Mouse (Mus musculus) stomach, embryonic 15.5 days (tissue): Measurements from ENCODE around the gene Gm42906. TPM values are rescaled to one million over a fixed set of nuclear protein-coding genes. Genes with fewer than 3 reads are reported as not detected.

ENCODE experiments used
- ATAC-seq: fragments of 200-750 bp; cut with Nextera tagmentation; 2 replicates; pipeline ENCODE4 v1.8.0; 2017; ENCODE audit warnings: low read depth, moderate number of reproducible peaks, moderate TSS enrichment; ENCODE audit not compliant: insufficient read depth, low FRiP score
- H3K27ac ChIP-seq: fragments of 300-500 bp; sonication (generic); 2 replicates; pipeline ENCODE4 v1.5.1; 2015; ENCODE audit warnings: mild to moderate bottlenecking, inconsistent platforms
- H3K27me3 ChIP-seq: fragments of 300-500 bp; sonication (generic); replicated peaks from 2 replicates; pipeline ENCODE4 v1.6.1; 2015; ENCODE audit warnings: inconsistent platforms
- H3K36me3 ChIP-seq: fragments of 300-500 bp; sonication (generic); 2 replicates; pipeline ENCODE4 v1.6.1; 2015; ENCODE audit warnings: inconsistent platforms
- H3K4me1 ChIP-seq: fragments of 300-500 bp; sonication (generic); 2 replicates; pipeline ENCODE4 v1.6.1; 2015; ENCODE audit warnings: inconsistent platforms
- H3K4me2 ChIP-seq: fragments of 300-500 bp; sonication (generic); 2 replicates; pipeline ENCODE4 v1.6.1; 2015; ENCODE audit warnings: mild to moderate bottlenecking, inconsistent platforms
- H3K4me3 ChIP-seq: fragments of 300-500 bp; sonication (generic); replicated peaks from 2 replicates; pipeline ENCODE4 v1.5.1; 2015; ENCODE audit warnings: inconsistent platforms
- H3K9ac ChIP-seq: fragments of 300-500 bp; sonication (generic); 2 replicates; pipeline ENCODE4 v1.6.1; 2015; ENCODE audit warnings: inconsistent platforms
- H3K9me3 ChIP-seq: fragments of 300-500 bp; sonication (generic); 2 replicates; pipeline ENCODE4 v1.6.1; 2016; ENCODE audit warnings: inconsistent platforms
- WGBS: fragments of 180-500 bp; shearing (Covaris S2); methylation state at CpG from one replicate; pipeline ENCODE4 v1.1.7; 2015; 5-methylcytosine and 5-hydroxymethylcytosine counted together
- polyA plus RNA-seq: library from polyadenylated mRNA; unstranded; fragments of >200 nt; fragmentation: Nextera tagmentation; extraction: Ambion mirVana; gene quantifications from 2 replicates; pipeline ENCODE4 v1.2.1, GENCODE M21; 2015

Gm42906 gene
- polyA plus RNA-seq, 1 experiment from 2014 or later = not detected

DNA sequence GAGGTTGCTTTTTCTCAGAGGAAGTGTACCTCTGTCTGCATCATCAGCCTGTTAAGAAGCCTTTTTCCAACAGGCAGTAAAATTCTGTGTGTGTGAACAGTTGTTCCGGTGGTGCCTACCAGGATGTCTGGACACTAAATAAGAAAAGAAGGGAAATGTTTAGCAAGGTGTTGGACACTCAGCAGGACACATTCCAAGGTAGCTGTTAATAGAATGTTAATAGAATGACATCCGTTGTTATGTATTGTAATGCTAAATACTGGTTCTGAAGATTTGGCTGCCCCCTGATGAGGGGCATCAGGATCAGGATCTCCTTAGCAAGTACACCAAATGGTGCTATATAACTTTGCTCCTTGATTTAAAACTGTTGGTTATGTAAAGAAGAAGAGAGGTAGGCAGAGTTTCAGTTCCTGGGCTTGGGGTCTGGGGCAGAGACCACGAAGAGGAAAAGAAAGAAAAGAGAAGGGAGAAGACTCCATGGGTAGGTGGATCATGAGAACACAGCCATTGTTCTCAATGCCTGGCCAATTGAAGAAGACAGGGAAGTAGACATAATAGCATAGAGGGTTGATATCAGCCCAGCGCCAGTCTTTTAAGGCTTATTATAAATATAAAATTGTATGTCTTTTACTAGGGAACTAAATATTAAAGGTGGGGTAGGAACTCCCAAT is 204.1 kb downstream of the Gm42906 start:
- H3K9me3 ChIP-seq = no peaks in the 10 kb centered on the region
- no peaks in the 10 kb centered on the region for H3K4me1 ChIP-seq
- H3K9ac ChIP-seq = no peak overlapping the region
- ATAC-seq = no peak
- H3K36me3 ChIP-seq = no peaks in the 10 kb centered on the region
- no peaks in the 10 kb centered on the region for H3K27me3 ChIP-seq
- no peak overlapping the region for H3K4me2 ChIP-seq
- no peak overlapping the region for H3K4me3 ChIP-seq
- no peak overlapping the region for H3K27ac ChIP-seq
- WGBS = 67% methylated on average over 4 of the region's 4 CpGs

DNA sequence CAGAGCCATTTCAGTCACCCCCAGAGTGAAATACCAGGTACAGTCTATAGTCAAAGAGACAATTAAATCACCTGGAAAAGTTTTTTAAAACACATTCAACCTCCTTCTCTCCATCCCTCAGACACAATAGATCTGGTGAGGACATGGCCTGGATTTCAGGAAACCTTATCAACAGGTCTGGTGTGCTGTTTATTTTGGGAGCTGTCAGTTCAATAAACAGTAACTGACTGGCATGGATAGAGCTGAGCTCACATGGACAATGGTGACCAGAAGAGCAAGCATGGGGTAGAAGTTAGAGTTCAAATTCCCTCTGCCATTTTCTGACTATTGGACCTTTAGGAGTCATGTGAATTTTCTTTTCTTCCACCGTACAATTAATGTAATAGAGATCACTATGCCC is 205.2 kb downstream of the Gm42906 start:
- H3K27me3 ChIP-seq = no peaks in the 10 kb centered on the region
- 96% methylated on average over 1 of the region's 1 CpGs for WGBS
- H3K27ac ChIP-seq = no peak overlapping the region
- no peak overlapping the region for H3K4me2 ChIP-seq
- no peak for ATAC-seq
- H3K4me1 ChIP-seq = no peaks in the 10 kb centered on the region
- H3K9me3 ChIP-seq = no peaks in the 10 kb centered on the region
- no peaks in the 10 kb centered on the region for H3K36me3 ChIP-seq
- H3K9ac ChIP-seq = no peak overlapping the region
- no peak overlapping the region for H3K4me3 ChIP-seq

DNA sequence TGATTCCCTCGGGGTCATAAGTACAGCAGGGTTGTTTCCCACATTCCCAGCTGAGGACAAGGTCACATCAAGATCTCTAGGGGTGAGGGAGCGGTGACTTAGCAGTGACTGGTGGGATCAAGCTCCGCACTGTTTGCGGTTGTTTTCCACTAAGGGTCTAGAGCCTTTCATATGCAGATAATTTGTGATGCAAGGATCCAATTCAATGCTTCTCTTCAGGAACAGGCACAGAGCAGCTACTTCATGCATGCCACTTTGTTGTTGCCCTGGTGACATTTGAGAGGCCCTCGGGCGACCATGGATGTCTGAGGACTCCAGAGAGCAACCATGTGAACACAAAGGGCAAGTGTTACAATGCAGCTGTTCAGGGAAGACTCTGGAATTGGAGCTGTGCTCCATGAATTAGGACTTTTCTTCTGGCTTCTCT is 209.3 kb downstream of the Gm42906 start:
- 61% methylated on average over 6 of the region's 6 CpGs for WGBS
- Histone ChIP-seq H3K4me2 (no peak overlapping the region), H3K9me3 (no peaks in the 10 kb centered on the region), H3K36me3 (no peaks in the 10 kb centered on the region), H3K4me3 (no peak overlapping the region), H3K4me1 (no peaks in the 10 kb centered on the region), H3K27me3 (no peaks in the 10 kb centered on the region), H3K27ac (no peak overlapping the region), H3K9ac (no peak overlapping the region)
- no peak for ATAC-seq

DNA sequence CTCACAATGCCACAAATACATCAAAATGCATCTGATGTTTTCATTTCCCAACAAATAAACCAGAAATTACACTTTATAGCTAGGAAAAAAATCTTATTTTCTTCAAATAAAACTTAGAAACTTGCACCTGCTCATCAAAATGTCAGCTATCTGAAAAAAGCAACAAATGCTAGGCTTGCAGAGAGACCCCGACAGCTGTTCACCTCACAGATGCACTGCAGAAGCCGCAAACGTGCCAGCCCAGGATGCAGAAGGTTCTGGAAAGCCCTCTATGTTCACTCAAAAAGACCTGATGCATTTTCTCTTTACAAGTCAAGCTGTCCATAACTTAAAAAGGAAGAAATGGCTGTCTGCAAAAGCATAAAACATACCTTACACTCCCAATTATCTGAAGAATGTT is 214.9 kb downstream of the Gm42906 start:
- H3K4me1 ChIP-seq = no peaks in the 10 kb centered on the region
- H3K4me2 ChIP-seq = no peak overlapping the region
- no peaks in the 10 kb centered on the region for H3K27me3 ChIP-seq
- H3K9me3 ChIP-seq = no peaks in the 10 kb centered on the region
- no peaks in the 10 kb centered on the region for H3K36me3 ChIP-seq
- no peak overlapping the region for H3K4me3 ChIP-seq
- no peak for ATAC-seq
- H3K9ac ChIP-seq = no peak overlapping the region
- WGBS = 82% methylated on average over 3 of the region's 3 CpGs
- no peak overlapping the region for H3K27ac ChIP-seq

DNA sequence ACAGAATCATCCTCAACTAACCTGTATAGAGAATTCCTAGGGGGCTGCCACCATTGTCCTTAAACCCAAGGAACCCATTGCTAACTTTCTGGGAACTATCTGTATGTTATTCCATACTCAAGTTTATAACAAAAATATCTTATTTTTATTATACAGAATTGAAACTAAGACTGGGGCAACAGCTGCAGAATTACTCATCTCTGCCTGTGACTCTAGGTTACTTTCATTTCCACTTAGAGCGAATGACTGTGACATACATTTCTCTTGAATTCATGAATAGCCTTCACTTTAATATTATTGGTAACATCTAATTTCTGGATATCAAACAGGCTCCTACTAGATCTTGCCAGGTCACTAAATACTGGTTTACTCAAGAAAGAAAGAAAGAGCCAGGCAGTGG is 217.1 kb downstream of the Gm42906 start:
- no peak overlapping the region for H3K4me2 ChIP-seq
- 88% methylated on average over 1 of the region's 1 CpGs for WGBS

DNA sequence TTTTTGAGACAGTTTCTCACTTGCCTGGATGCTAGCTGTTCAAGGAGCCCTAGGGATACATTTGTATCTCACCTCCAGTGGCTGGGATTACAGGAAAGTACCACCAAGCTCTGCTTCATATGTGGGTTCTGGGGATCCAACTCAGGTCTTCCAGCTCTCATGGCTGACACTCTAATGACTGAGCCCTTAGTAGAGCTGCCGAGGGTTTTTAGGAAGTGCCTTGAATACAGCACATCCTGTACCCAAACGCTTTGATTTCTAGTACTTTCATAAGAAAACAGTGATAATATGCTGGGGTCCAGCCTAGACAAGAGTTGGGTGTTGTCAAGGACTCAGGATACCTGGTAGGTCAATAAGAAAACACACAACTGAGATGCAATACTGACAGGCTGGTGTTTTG is 217.9 kb downstream of the Gm42906 start:
- H3K36me3 ChIP-seq = no peaks in the 10 kb centered on the region
- no peak overlapping the region for H3K9ac ChIP-seq
- H3K4me3 ChIP-seq = no peak overlapping the region
- ATAC-seq = no peak
- H3K4me1 ChIP-seq = no peaks in the 10 kb centered on the region
- H3K4me2 ChIP-seq = no peak overlapping the region
- no peaks in the 10 kb centered on the region for H3K9me3 ChIP-seq
- H3K27me3 ChIP-seq = no peaks in the 10 kb centered on the region
- H3K27ac ChIP-seq = no peak overlapping the region
- 73% methylated on average over 2 of the region's 2 CpGs for WGBS

More for the DNA sequence above, 217.1 kb downstream of the Gm42906 start:
- no peaks in the 10 kb centered on the region for H3K27me3 ChIP-seq
- ATAC-seq = no peak
- H3K9me3 ChIP-seq = no peaks in the 10 kb centered on the region
- no peak overlapping the region for H3K9ac ChIP-seq
- H3K27ac ChIP-seq = no peak overlapping the region
- H3K4me3 ChIP-seq = no peak overlapping the region
- no peaks in the 10 kb centered on the region for H3K36me3 ChIP-seq
- H3K4me1 ChIP-seq = no peaks in the 10 kb centered on the region

DNA sequence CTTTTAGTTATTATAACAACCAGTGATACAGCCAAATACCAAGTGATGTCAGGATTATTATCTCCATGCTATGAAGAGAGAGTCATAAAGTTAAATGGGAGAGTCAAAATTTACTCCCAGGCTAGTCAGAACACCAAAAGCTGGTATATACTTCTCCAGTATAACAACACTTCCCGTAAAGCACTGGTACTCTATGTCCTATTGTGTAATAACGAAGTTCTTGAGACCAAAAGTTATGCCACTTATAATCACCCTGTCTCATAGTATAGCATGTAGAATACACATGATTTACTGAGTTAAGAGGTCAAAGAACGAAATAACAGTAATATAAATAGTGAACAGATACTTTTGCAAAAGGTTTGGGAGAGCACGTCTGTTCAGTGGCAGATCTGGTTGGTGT is 222.9 kb downstream of the Gm42906 start:
- H3K36me3 ChIP-seq = no peaks in the 10 kb centered on the region
- H3K9ac ChIP-seq = no peak overlapping the region
- H3K27ac ChIP-seq = no peak overlapping the region
- H3K27me3 ChIP-seq = no peaks in the 10 kb centered on the region
- no peaks in the 10 kb centered on the region for H3K9me3 ChIP-seq
- no peak overlapping the region for H3K4me3 ChIP-seq
- ATAC-seq = no peak
- no peak overlapping the region for H3K4me2 ChIP-seq
- H3K4me1 ChIP-seq = no peaks in the 10 kb centered on the region
- WGBS = 90% methylated on average over 4 of the region's 4 CpGs

DNA sequence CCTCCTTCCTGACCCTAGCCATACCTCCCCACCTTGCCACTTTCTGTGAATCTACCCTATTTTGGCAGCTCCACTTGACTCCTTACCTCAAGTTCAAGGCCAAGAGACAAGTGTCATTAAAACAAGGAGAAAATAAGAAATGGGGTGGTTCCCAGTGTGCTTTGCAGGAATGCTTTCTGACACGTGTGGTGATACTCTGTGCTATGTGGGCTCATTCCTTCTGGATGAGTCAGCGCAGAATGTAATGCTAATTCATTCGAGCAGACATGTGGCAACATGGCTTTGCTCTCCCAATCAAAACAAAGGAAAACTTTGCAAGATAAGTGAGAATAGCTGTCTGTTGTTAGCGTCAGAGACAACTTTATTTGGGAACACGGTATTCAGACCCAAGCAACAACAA is 225.0 kb downstream of the Gm42906 start:
- Histone ChIP-seq H3K4me2 (no peak overlapping the region), H3K4me3 (no peak overlapping the region), H3K9me3 (no peaks in the 10 kb centered on the region), H3K9ac (no peak overlapping the region), H3K27ac (no peak overlapping the region), H3K4me1 (no peaks in the 10 kb centered on the region), H3K27me3 (no peaks in the 10 kb centered on the region), H3K36me3 (no peaks in the 10 kb centered on the region)
- 39% methylated on average over 5 of the region's 5 CpGs for WGBS
- no peak for ATAC-seq

DNA sequence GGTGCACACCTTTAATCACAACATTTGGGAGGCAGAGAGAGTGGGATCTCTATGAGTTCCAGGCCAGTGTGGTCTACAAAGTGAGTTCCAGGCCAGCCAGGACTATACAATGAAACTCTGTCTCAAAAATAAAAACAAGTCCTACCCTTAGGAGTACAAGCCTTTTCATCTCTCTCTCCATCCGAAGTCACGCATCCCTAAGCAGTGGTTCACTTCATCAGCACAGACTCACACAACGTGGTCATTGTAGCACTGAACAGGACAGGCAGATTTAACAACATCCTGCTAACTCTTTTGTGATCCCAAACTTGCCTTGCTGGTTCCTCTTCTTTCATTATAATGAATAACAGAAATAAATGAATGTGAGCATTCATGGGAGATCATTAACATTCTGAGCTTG is 226.7 kb downstream of the Gm42906 start:
- Histone ChIP-seq H3K4me3 (no peak overlapping the region), H3K36me3 (no peaks in the 10 kb centered on the region), H3K4me1 (peaks cover 6% of the 10 kb centered on the region; the same call in 1 of the 2 replicates), H3K27me3 (no peaks in the 10 kb centered on the region), H3K9me3 (no peaks in the 10 kb centered on the region), H3K4me2 (no peak overlapping the region), H3K9ac (no peak overlapping the region), H3K27ac (no peak overlapping the region; the same call in 1 of the 2 replicates)
- ATAC-seq = no peak
- WGBS = 72% methylated on average over 3 of the region's 3 CpGs

DNA sequence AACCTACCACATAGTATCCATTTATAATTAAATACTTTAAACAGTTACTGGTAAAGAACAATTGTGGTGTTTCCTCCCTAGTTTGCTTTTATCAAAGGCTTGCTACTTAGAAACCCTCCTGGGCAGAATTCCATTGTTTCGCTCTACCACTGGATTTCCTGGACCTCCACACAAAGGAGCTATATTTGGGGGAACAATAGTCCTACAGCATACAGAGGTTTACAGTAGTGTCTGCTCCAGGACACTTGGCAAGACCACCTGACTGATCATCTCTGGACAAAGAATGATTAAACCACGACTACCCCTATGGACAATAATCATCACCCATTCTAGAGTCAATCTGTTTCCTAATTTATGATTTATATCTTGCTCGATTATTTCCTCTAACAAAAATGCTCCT is 228.7 kb downstream of the Gm42906 start:
- H3K4me3 ChIP-seq = no peak overlapping the region
- H3K27me3 ChIP-seq = no peaks in the 10 kb centered on the region
- no peaks in the 10 kb centered on the region for H3K36me3 ChIP-seq
- H3K4me2 ChIP-seq = no peak overlapping the region
- H3K9ac ChIP-seq = no peak overlapping the region
- H3K9me3 ChIP-seq = no peaks in the 10 kb centered on the region
- WGBS = 77% methylated on average over 3 of the region's 3 CpGs
- no peak for ATAC-seq
- H3K4me1 ChIP-seq = peaks cover 6% of the 10 kb centered on the region; the same call in 1 of the 2 replicates
- no peak overlapping the region for H3K27ac ChIP-seq

DNA sequence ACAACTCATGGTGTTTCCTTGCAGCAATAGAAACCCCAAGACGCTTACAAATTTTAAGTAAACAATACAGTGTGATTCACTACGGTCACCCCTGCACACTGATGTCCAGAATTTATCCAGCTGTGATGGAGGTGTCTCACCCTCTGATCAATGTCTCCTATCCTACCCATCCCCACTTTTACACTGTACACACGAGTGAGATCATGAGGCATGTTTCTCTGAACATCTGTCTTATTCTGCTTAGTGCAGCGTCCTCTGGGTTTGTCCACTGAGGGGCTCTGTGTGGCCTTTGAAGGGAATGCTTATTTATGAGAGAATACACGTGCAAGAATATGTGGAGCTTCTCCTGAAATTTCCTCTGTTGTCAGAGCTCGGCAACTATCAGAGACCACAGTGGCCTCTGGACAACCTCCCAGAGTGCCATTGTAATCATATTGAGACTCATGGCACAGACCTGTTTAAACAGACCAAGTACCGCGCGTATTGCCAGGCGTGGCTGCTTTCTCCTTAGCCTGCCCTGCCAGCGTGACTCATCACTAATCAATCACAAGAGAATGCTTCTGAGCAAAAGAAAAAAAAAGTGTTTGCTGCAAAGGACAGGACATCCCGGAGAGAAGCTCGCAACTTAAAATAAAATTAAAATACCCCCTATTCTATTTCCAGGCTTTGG is 231.2 kb downstream of the Gm42906 start:
- no peak overlapping the region for H3K9ac ChIP-seq
- no peaks in the 10 kb centered on the region for H3K36me3 ChIP-seq
- H3K4me2 ChIP-seq = no peak overlapping the region
- no peaks in the 10 kb centered on the region for H3K9me3 ChIP-seq
- no peaks in the 10 kb centered on the region for H3K27me3 ChIP-seq
- 28% methylated on average over 13 of the region's 13 CpGs for WGBS
- peak; percentile 48; the same call in 1 of the 2 replicates for ATAC-seq
- peaks cover 6% of the 10 kb centered on the region; the same call in 1 of the 2 replicates for H3K4me1 ChIP-seq
- no peak overlapping the region for H3K4me3 ChIP-seq
- peak overlapping the region; percentile 44; the same call in 1 of the 2 replicates for H3K27ac ChIP-seq

DNA sequence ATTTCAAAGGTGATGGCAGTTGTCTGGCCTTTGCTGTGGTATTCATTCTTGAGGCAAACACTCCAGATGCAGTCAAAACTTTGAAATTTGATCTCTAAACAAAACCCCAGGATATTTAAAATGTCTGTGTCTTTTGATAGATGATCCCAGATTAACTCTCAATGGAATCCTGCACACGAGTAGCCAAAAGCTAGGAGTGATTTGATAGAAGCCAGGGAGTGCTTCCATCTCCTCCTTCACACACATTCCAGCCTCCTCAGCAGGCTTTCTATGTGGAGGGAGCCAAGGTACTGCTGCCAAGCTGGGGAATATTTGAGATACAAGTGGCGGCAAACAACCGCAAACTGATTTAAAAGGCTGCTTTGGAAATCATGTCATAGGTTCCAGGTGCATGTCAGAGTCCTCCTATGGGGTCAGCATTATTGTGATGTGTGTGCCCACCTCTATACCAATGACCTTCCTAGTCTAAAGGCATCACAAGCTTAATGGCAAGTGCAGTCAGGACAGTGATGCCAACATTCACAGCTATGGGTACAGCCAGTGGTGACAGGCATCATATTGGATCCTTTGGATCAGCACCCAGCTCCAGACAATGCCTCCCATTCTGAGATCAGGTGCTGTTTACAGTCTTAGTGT is 234.0 kb downstream of the Gm42906 start:
- Histone ChIP-seq H3K27me3 (no peaks in the 10 kb centered on the region), H3K4me2 (no peak overlapping the region), H3K4me3 (no peak overlapping the region), H3K9me3 (no peaks in the 10 kb centered on the region), H3K4me1 (peaks cover 8% of the 10 kb centered on the region; the same call in 1 of the 2 replicates), H3K27ac (no peak overlapping the region), H3K36me3 (no peaks in the 10 kb centered on the region), H3K9ac (no peak overlapping the region)
- no peak for ATAC-seq
- 40% methylated on average over 3 of the region's 3 CpGs for WGBS
